Mouse (Mus musculus): Measurements from ENCODE around the gene Wwtr1. TPM values are rescaled to one million over a fixed set of nuclear protein-coding genes. Genes with fewer than 3 reads are reported as not detected.

Wwtr1 gene
- total RNA-seq, 2 experiments from 2014 or later, result 12.9 to 13.9 TPM

DNA sequence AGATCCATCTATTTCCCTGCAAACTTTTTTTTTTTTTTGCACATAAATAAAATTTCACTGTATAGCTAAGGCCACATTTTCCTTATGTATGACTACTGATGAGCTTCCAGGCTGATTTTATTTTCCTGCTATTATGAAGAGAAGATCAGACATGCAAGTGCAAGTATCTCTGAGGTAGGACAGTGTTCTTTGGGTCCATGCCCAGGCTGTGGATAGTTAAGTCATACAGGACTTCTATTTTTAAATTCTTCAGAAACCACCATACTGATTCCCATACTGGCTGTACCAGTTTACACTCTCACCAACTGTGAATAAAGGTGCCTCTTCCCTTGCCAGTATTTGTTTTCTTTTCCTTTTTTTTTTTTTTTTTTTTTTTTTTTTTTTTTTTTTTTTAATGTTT is 48.6 kb downstream of the Wwtr1 start:
- intact Hi-C loops (cut with DNase I), result no loop called here
- no peak for DNase-seq (ENCODE audit: low spot score in 2 of 2)

DNA sequence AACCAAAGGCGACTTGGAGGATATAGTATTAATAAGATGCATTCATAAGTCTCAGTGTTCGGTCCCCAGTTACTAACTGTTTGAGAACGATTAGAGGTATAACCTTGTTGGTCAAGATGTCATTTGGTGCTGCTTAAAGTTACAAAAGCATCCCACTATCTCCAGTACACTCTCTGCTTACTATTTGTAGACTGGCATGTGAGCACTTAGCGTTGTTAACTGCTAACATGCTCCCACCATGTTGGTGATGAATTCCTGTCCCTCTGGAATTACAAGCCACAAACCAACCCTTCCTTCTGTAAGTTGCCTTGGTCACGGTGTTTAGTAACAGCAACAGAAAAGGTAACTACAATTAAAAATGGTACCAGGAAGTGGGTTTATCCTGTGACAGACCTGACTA is 52.6 kb downstream of the Wwtr1 start:
- DNase-seq (ENCODE audit: low spot score in 2 of 2), result no peak
- intact Hi-C loops (cut with DNase I), result no loop called here

DNA sequence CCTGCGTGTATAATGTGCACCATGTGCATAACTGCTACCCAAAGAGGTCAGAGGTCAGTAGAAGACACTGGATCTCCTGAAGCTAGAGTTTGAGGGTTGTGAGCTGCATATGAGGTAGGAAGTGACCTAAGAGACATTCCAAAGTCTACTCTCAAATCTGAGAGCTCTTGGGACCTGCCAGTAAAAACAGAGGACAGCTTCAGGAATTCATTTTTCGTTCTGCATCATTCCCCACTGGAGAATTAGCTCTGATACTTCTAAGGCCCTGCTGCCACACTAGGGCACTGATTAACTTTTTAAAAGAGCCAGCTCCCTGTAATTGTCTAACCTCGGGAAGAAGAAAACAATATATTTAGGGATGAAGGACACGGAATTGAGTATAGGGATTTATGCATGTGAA is 53.8 kb downstream of the Wwtr1 start:
- no peak for DNase-seq (ENCODE audit: low spot score in 2 of 2)
- intact Hi-C loops (cut with DNase I), result no loop called here

DNA sequence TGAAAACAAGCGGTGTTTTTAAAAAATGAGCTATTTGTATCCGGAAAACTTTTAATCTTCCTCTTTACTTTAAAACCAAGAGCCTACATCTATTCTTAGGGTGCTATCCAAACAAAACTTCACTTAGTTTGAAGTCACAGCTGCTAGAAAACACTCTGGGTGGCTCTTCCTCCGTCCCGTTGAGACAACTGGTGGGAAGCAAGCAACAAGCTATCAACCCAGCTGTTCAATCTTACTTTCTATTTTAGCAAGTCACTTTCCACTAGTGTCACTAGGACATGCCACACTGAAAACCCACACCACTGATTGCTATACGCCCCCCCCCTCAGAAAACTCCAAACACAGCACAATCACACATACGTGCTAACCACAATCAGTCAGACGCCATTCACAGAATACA is 55.7 kb downstream of the Wwtr1 start:
- DNase-seq (ENCODE audit: low spot score in 2 of 2), result no peak
- intact Hi-C loops (cut with DNase I), result no loop called here

DNA sequence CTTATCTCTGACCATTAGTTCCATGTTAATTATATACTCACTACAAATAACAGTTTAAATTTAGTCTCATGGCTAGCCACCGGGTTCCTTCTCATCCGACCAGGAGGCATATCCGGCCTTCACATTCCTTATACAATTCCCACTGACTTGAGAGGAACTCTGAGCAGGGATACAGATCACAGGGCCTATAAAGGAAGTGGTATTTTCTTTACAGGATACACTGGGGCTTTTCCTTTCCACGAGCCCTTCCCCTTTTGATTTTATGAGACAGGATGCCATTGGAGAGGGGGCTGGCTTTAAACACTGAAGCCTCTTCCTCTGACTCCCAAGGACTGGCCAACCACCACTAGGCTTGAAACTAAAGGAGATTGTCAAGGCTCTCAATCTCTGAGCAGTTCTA is 59.6 kb downstream of the Wwtr1 start:
- intact Hi-C loops (cut with DNase I), result no loop called here
- DNase-seq (ENCODE audit: low spot score in 2 of 2), result no peak

DNA sequence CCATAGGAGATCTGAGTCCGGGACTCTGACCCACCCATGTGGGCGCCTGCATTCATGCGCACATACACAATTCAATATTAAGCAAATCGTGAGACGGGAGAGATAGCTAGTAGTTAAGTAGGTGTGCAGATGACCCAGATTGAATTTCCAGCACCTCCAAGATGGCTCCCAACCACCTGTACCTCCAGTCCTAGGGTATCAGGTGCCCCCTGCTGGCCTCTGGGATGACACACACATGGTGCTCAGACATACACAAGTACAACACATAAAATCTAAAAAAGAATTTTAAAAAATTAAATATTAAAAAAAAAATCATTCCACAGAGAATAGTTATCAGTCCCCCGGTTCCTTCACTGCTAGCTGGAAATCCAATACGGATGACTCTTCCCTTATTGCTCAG is 60.7 kb downstream of the Wwtr1 start:
- intact Hi-C loops (cut with DNase I), result no loop called here
- DNase-seq (ENCODE audit: low spot score in 2 of 2), result no peak

DNA sequence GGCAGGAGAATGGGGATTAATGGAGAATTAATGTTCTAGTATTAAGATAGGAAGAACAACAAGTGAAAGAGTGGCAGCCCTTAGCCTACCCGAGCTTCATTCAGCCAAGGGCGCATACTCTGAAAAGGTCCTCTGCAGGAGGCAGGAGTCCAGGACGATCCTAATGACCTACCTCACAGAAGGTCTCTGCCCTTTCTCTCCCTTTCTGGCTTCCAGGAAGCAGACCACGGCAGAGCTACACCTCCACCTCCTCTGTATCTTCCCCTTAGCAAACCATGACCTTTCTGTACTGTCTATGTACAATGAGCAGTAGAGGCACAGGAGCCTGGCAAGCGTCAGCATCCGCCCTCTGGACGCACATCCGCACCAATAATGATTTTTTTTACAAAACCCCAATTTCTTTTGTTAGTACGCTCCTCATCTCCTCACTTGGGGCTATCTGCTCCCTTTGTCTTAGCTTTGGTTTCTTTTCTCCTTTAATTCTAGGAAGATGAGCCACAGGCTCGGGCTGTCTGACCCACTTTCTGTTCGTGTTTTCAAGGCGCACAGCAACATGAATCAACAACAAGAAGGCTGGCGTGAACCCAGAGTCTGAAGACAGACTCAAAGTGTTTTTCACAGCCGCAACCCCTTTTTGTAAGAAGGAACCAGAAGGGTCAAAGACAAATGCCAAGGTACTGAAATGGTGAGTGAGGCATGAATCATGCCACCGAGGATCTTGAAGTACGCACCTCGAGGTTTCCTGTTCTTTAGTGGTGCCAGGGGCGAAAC is 63.7 kb downstream of the Wwtr1 start:
- no peak for DNase-seq (ENCODE audit: low spot score in 2 of 2)
- intact Hi-C loops (cut with DNase I), result no loop called here

DNA sequence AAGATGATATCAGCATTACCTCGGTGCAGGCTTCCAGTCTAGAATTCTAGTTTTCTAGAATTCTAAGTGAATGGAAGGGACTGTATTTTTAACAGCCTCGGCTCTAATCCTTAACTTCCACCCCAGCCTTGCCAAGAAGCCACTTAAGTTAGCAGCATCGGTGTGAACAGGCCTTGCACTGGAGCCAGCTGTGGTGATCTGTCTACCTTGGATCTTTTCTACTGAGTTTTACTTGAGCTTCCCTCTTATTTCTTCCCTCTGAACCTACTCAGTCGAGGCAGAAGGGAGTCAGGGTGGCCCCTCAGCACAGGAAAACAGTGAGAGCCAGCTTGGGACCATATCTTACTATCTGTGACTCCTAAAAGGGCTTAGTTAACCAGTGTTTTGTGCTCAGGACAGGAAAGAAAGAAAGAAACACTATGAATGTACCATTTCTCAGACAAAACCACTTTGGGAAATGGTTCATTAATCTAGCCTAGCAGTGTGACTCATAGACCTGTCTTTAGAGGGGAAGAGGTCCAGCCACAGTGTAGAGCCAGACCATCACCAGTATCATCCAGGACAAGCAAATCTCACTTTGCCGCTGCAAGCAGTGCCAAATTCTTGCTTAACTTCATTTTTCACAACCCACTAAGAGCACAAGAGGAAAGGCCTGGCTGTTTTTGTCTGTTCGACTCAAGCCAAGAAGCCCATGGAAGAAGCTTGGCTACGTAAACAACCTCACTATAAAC is 65.6 kb downstream of the Wwtr1 start:
- DNase-seq (ENCODE audit: low spot score in 2 of 2), result no peak
- intact Hi-C loops (cut with DNase I), result loop anchor here (5.0 kb wide), 2 partner anchors 38 to 62 kb away; no protein-coding TSS in a partner anchor

DNA sequence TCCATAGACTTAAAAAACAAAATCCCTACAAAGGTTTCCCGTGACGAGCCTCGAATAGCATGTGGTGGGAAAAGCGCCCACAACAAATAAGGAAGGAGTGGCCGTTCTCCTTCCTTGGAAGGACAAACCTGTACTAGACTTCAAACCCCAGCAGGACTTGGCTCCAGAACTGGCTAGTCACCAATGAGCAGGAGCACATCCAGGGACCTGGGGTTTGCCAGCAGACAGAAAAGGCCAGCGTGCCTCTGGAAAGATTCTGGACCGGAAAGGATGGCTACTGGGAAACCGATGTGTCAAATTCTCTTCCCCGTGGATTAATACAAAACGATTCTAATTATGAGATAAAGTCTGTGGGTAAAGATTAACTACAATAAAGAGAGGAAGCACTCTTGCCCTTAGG is 69.7 kb downstream of the Wwtr1 start:
- DNase-seq (ENCODE audit: low spot score in 2 of 2), result no peak
- intact Hi-C loops (cut with DNase I), result loop anchor here (5.0 kb wide), 2 partner anchors 34 to 66 kb away; no protein-coding TSS in a partner anchor

DNA sequence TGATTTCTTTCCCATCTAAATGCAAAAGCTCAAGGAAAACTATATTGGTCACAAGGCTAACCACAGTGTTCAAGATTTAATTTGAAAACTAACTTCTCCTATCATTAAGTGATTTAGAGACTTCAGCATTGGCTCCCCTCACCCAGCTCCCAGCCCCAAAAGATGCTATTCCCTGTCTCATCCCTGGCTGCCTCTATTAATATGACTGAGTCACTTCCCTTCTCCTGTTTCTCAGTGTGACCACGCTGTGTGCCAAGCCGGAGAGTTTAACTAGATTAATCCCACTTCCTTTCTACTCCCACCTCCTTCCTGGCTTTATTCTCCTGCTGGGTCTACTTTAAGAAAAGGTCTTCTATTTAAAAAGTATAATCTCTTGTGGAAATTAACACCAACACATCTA is 71.0 kb downstream of the Wwtr1 start:
- intact Hi-C loops (cut with DNase I), result loop anchor here (5.0 kb wide), 2 partner anchors 32 to 68 kb away; no protein-coding TSS in a partner anchor
- DNase-seq (ENCODE audit: low spot score in 2 of 2), result peak; percentile 16 to 26

DNA sequence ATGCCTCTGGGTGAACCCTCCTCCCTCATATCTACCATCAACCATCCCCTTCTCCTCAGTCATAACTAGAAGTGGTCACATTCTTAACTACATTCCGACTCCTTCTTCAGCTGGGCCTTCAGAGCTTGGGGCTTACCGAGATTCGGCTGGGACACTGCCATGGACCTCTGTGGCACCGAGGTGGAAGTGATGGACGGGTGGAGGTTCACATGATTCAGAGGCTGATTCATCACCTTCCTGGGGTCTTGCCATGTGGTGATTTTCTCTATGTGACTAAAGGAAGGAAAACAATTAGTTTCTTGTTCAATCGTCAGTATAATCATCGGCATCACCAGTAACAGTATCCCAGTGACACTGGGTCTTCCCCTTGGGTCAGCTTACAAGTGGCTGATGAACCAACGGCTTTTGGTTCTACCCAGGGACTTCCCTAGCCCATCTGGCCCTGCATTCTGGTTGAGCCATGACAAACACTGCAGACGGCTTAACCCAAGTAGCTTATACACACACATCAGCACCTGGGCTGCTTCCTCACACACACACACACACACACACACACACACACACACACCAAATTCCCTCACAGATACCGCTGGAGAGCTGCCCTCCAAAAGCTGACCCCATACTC is 74.0 kb downstream of the Wwtr1 start:
- no peak for DNase-seq (ENCODE audit: low spot score in 2 of 2)
- intact Hi-C loops (cut with DNase I), result no loop called here

DNA sequence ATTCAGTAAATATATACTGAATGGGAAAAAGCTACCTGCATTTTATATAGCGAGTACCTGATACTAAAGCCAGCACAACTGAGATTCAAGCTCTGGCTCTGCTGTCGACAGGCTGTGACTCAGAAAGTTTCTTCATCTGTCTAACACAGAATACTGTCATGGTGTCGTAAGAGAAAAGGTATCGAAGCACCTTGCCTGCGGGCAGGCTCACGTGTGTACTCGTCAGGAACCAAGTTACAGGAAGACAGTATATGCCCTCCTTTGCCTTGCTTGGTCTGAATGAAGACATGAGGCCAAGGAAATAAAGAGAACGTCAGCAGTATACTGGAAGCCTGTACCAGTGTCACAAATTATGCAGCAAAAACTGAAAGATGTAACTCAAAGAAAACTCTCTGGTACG is 74.9 kb downstream of the Wwtr1 start:
- DNase-seq (ENCODE audit: low spot score in 2 of 2), result no peak
- intact Hi-C loops (cut with DNase I), result no loop called here

DNA sequence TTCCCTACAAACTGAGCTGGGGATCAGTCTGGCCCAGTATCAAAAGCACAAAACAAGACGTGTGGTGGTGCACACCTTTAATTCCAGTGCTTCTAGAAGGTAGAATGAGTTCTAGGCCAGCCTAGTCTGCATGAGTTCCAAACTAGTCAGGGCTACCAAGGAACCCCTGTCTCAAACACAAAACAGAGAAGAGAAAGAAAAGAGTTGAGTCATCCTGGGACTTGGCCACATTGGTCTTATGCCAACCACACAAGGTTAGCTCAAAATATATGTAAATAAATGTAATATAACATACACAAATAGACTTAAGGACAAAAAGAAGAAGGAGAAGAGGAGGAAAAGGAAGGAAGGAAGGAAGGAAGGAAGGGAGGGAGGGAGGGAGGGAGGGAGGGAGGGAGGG is 77.9 kb downstream of the Wwtr1 start:
- no peak for DNase-seq (ENCODE audit: low spot score in 2 of 2)
- intact Hi-C loops (cut with DNase I), result no loop called here

DNA sequence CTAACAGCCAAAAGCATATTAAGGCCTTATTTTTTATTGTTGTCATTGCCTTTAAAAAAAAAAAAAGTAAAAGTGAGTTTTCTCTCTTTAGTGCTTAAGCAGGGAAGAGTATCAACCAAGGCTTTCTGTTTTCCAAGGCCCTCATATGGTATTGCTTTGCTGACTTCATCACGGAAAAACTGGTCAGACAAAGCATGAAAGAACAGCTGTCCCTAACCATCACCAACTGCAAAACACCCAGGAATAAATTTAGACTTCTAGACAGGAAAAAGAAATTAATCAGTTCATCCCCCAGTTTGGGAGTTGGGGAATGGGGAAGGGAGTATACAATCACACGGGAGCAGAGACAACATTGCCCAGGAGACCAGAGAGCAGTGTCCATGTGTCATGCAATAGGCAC is 79.3 kb downstream of the Wwtr1 start:
- intact Hi-C loops (cut with DNase I), result no loop called here
- DNase-seq (ENCODE audit: low spot score in 2 of 2), result no peak

DNA sequence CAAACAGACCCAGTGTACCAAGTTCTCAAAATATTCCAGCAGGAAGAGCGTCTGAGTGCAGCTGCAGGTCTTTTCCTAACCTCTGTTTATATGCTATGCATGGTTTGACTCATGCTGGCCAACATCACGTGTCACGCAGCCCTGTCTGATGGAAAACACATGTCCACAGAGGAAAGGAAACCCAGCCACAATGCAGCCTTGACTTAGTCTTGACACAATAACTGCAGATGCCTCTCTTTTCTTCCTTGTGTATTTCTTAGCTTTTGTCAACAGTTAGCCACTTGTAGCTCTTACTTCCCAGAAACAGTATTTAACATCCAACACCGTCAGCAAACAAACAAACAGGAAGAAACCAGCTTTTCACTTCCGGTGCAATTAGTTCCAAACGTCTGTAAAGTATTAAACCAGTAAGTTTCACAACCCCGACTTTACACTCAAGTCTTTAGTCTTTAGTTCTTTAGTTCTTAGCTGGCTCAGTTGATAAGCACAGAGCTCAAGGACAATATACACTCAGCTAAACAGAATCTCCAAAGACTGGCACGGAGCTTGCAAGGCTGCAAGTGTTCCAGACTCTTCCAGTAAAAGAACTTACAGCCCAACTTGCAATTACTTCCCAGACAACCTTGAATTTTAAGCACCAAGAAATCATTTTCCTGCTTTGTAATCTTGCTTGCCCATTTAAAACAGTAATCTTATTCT is 88.1 kb downstream of the Wwtr1 start:
- intact Hi-C loops (cut with DNase I), result no loop called here
- DNase-seq (ENCODE audit: low spot score in 2 of 2), result no peak

DNA sequence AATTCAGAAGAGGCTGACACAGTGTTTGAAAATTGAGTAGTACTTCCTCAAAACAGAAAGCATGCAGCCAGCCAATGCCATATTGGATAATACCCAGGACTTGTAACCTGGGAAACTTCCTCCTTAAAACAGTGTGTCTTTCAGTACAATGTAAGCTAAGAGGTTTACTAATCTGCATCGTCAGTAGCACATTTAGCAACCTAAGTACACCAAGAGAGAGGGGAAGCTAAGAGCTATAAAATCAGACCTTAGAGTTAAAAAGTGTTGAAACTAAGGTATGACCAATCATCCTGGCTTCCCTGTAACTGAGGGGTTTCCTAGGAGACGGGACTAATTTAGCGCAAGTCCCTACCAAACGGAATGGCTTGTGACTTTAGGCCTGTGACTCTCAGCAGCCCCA is 89.6 kb downstream of the Wwtr1 start:
- intact Hi-C loops (cut with DNase I), result no loop called here
- DNase-seq (ENCODE audit: low spot score in 2 of 2), result no peak

DNA sequence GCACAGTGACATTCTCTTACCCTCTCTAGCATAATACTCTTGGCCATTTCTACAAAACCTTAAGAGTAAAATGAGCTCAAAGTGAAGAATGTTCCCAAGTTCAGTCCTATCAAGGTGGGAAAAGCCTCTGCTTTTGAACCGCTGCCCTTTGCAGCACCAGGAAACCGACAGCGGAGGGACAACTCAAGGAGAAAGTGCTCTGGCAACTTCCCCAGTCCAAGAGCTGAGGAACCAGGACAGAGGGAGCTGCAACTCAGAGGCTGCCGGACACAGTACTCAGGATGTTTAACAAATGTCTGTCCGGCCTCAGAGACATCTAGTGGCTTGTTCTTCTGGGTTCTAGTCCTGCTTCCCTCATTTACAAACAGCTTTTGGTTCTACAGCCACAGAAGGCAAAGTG is 93.7 kb downstream of the Wwtr1 start:
- DNase-seq (ENCODE audit: low spot score in 2 of 2), result no peak
- intact Hi-C loops (cut with DNase I), result no loop called here

DNA sequence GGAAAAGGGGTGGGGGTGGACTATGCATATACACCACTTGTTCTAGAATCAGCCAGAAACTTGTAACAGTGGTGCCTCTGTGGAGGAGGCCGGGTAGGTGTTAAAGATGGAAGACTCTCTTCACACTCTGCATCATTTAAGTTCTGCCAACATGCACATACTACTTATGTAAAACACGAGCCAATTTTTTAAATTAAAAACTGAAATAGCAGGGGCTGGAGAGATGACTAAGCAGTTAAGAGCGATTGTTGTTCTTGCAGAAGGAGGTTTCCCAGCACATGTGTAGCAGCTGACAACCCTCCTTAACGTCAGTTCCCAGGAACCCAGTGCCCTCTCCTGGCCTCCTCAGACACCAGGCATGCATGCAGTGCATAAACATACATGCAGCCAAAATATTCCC is 95.1 kb downstream of the Wwtr1 start:
- intact Hi-C loops (cut with DNase I), result no loop called here
- DNase-seq (ENCODE audit: low spot score in 2 of 2), result no peak

DNA sequence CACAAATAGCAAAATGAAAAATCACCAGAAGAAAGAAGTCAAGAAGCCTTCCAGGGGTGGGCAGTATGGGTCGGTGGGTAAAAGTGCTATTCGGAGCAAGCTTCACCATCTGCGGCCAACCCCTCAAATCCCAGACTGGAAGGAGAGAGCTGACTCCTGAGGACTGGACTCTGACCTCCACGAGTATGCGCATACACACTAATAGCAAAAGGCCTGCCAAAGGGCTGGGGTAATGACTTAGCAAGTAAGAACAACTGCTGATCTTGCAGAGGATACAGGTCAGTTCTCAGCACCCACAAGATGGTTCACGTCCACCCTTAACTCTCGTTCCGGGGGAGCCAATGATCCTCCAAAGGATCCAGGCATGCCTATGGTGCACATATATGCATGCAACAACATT is 101.3 kb downstream of the Wwtr1 start:
- DNase-seq (ENCODE audit: low spot score in 2 of 2), result no peak
- intact Hi-C loops (cut with DNase I), result loop anchor here (5.0 kb wide), 1 partner anchor 33 kb away; no protein-coding TSS in a partner anchor

DNA sequence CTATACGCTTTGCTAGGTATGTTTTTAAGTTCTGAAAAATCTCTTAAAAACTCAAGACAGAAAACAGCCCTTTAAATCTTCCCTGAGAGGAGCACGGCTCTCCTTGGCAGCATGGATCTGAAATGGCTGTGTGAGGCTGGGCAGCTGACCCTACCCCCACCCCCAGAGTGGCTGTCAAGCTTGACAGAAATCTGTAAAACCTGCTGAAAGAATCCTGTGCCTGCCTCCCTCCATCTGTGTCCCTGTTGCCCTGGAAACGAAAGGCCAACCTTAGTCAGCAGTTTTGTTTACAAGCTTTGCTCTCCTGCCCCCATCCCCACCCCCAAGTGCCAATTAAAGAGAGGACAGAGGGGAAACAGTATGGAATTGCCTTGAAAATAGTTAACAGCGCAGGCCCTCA is 103.3 kb downstream of the Wwtr1 start:
- no peak for DNase-seq (ENCODE audit: low spot score in 2 of 2)
- intact Hi-C loops (cut with DNase I), result loop anchor here (2.0 to 5.0 kb wide), 2 partner anchors 35 to 102 kb away; partner anchors contain the start of gene Wwtr1

All from left cerebral cortex, postnatal 36 days (tissue).